Mouse (Mus musculus): ENCODE data around the gene Tagln3.

DNA sequence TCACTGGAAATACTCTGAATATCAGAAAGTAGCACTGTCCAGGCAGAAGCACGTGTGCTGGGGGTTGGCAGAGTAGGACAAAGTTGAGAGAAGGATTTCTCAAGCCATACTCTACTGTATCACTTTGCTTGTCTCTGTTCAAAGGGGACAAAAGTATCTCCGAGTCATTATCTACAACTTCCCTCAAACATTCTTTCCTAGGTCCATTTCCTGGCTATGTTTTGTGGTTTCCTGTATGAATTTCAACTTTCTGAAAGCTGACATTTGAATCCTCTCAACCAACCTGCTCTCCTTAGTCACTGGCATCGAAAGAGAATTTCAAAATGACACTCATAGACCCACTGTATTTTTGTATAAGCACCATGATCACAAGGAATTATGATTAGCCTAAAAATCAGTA, 56.2 kb downstream of the Tagln3 start:
- TF ChIP-seq CTCF (IDR thresholded peaks at IDR 0.05; ENCODE audit: insufficient read depth, low read depth, low read length) (no peak), POLR2A (IDR thresholded peaks at IDR 0.05; ENCODE audit: insufficient read depth, low read depth, low read length) (no peak)
